Mouse (Mus musculus): ENCODE results near the gene Ackr1.

DNA sequence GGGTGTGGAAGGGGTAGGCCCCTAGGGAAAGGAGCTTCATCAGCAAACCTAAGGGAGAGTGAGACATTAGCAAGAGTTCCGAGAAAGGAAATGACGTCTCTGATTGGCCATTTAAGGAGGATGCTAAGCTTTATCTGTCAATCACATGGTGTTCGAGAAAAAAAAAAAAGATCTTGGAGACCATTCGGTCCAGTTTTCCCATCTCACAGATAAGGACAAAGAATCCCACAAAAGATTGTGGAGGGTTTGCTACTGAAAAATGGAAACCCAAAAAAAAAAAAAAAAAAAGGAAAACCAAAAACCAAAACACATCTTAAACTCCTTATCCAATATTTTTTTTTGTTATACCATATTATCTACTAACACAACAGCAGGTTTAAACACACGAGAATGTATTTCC lies 15.6 kb upstream of the Ackr1 start:
- TF ChIP-seq CTCF (IDR thresholded peaks at IDR 0.05; ENCODE audit: low read depth) (no peak), EP300 (optimal IDR thresholded peaks at IDR 0.05) (no peak)
